ENCODE assay signal across 11 mouse cellular contexts in the genomic region with DNA sequence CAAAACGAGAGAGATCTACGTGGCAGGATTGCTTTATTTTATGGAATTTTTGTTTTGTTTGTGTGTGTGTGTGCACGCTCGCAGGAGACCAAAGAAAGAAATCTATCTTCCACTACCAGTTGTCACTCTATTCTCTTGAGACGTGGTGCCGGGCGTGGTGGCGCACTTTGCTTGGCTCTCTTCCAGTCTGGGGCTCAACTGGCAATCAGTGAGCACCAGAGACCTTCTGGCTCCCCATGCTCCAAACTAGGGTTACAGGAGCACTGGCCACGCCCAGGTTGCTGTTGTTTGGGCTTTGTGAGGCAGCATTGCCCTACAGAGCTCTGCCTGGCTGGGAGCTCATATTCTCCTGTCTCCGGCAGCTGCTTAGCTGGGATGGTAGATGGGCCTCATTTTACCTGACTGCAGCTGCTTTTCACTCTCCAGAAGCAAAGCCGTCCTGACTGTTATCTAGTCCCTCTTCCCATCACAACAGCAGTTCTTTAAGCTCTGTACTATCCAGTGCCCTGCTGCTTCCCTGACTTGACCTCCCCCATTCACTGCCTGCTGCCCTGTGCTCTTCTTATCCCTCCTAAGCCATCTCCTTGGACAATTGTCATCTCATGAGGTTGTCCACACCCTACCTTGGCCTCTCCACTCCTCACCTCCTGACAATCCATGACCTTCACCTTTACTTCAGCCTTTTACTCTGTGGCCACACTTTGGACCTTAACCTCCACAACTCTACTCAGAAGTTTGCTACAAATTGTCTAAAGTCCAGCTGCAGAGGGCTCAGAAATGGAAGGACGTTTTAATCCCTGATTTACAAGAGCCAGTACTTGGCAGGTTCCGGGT. TPM values are rescaled to one million over a fixed set of nuclear protein-coding genes. Genes with fewer than 3 reads are reported as not detected.
DNase-seq lines count a peak whose midpoint lies in the region; ATAC-seq and TF ChIP-seq lines count a peak whose summit lies in the region.
"Had no signal": no experiment of that assay in that cellular context is flagged by ENCODE, and none has a peak within 500 bp of the region (broad histone marks: within the 10 kb centered on the region; RNA-seq: fewer than 3 reads in every experiment).

No protein-coding gene starts in this region.

- H3K9ac ChIP-seq in kidney, embryonic 14.5 days (ENCODE audit: low read depth, low read length): no peak overlapping the region
- H3K9ac ChIP-seq in intestine, postnatal 0 days (ENCODE audit: low read depth, low read length): no peak overlapping the region
- H3K9ac ChIP-seq in hindbrain, embryonic 16.5 days (ENCODE audit: low read depth, low read length): no peak overlapping the region
- H3K9ac ChIP-seq: hindbrain, embryonic 14.5 days; midbrain, embryonic 13.5 days had no signal

- H3K4me3 ChIP-seq in kidney, embryonic 14.5 days (ENCODE audit: low read length): no peak overlapping the region
- no peak overlapping the region for H3K4me3 ChIP-seq in intestine, postnatal 0 days (ENCODE audit: low read depth, low read length)
- H3K4me3 ChIP-seq in hindbrain, embryonic 16.5 days (ENCODE audit: low read length): no peak overlapping the region
- H3K4me3 ChIP-seq: midbrain, embryonic 13.5 days had no signal

- no peaks in the 10 kb centered on the region for H3K27me3 ChIP-seq in kidney, embryonic 14.5 days (ENCODE audit: control insufficient read depth, insufficient read depth, low read length)
- no peaks in the 10 kb centered on the region for H3K27me3 ChIP-seq in intestine, postnatal 0 days (replicated peaks; ENCODE audit: control insufficient read depth, insufficient read depth, low read length)
- H3K27me3 ChIP-seq in hindbrain, embryonic 16.5 days (replicated peaks; ENCODE audit: control insufficient read depth, insufficient read depth, low read length): no peaks in the 10 kb centered on the region
- H3K27me3 ChIP-seq: midbrain, embryonic 13.5 days; Patski had no signal

- no peaks in the 10 kb centered on the region for H3K36me3 ChIP-seq in kidney, embryonic 14.5 days (ENCODE audit: control insufficient read depth, insufficient read depth, low read length)
- H3K36me3 ChIP-seq in intestine, postnatal 0 days (ENCODE audit: control insufficient read depth, insufficient read depth): no peaks in the 10 kb centered on the region
- H3K36me3 ChIP-seq in hindbrain, embryonic 16.5 days (ENCODE audit: control insufficient read depth, insufficient read depth, low read length): no peaks in the 10 kb centered on the region
- H3K36me3 ChIP-seq: midbrain, embryonic 13.5 days had no signal

- H3K27ac ChIP-seq in kidney, embryonic 14.5 days (ENCODE audit: low read depth, low read length): no peak overlapping the region
- peak overlapping the region; percentile 54 for H3K27ac ChIP-seq in intestine, postnatal 0 days (ENCODE audit: low read depth, low read length)
- no peak overlapping the region for H3K27ac ChIP-seq in hindbrain, embryonic 16.5 days (ENCODE audit: low read depth, low read length)
- H3K27ac ChIP-seq: hindbrain, embryonic 14.5 days; midbrain, embryonic 13.5 days had no signal

- ATAC-seq in kidney, embryonic 14.5 days (ENCODE audit: low FRiP score, low TSS enrichment): no peak
- peak; percentile 59 for ATAC-seq in intestine, postnatal 0 days
- ATAC-seq in hindbrain, embryonic 16.5 days: no peak
- ATAC-seq: midbrain, embryonic 13.5 days; Patski had no signal

- H3K4me2 ChIP-seq in kidney, embryonic 14.5 days (replicated peaks; ENCODE audit: low read depth, low read length): no peak overlapping the region
- peak overlapping the region; percentile 30; the same call in 1 of the 2 replicates for H3K4me2 ChIP-seq in intestine, postnatal 0 days (replicated peaks; ENCODE audit: low read depth)
- H3K4me2 ChIP-seq in hindbrain, embryonic 16.5 days (ENCODE audit: low read length): no peak overlapping the region
- H3K4me2 ChIP-seq: hindbrain, embryonic 14.5 days; midbrain, embryonic 13.5 days had no signal

- H3K9me3 ChIP-seq in kidney, embryonic 14.5 days (ENCODE audit: control insufficient read depth, low read length): no peaks in the 10 kb centered on the region
- no peaks in the 10 kb centered on the region for H3K9me3 ChIP-seq in intestine, postnatal 0 days (ENCODE audit: control insufficient read depth)
- no peaks in the 10 kb centered on the region for H3K9me3 ChIP-seq in hindbrain, embryonic 16.5 days (ENCODE audit: control insufficient read depth, low read length)
- H3K9me3 ChIP-seq: midbrain, embryonic 13.5 days had no signal

- 63% methylated on average over 13 of the region's 13 CpGs for WGBS in kidney, embryonic 14.5 days
- 40% methylated on average over 13 of the region's 13 CpGs for WGBS in intestine, postnatal 0 days
- WGBS in hindbrain, embryonic 16.5 days: 52% methylated on average over 13 of the region's 13 CpGs

- no peaks in the 10 kb centered on the region for H3K4me1 ChIP-seq in kidney, embryonic 14.5 days (ENCODE audit: control insufficient read depth, insufficient read depth, low read length)
- H3K4me1 ChIP-seq in intestine, postnatal 0 days (replicated peaks; ENCODE audit: control insufficient read depth, insufficient read depth, low read length): 0 out of 2 replicates have a peak, but pooled peaks cover 4% of the 10 kb centered on the region
- H3K4me1 ChIP-seq in hindbrain, embryonic 16.5 days (ENCODE audit: control insufficient read depth, insufficient read depth, low read depth, low read length): no peaks in the 10 kb centered on the region
- H3K4me1 ChIP-seq: midbrain, embryonic 13.5 days had no signal

- DNase-seq in kidney, postnatal 10 days: peak; percentile 24
- peak; percentile 36 to 49 for DNase-seq in adrenal gland, postnatal 36 days
- DNase-seq in spleen, postnatal 36 days (ENCODE audit: low spot score in 2 of 2): peak; percentile 49 to 71
- DNase-seq in heart, adult 11 months: no peak
- no peak for DNase-seq in embryo, embryonic 10.5 days (ENCODE audit: low spot score)

- TF ChIP-seq CTCF in intestine, postnatal 0 days (IDR thresholded peaks at IDR 0.05; ENCODE audit: low read depth): no peak

RNA-seq across cellular contexts. Expression of a gene that starts 16.8 kb away (rescaled TPM):
- 76.9 and 99.8 TPM in 2 replicates for polyA plus RNA-seq in kidney, embryonic 14.5 days (2014; fragmentation: Nextera tagmentation; extraction: Ambion mirVana)
- total RNA-seq in adrenal gland, postnatal 36 days (2021): 10 to 100 TPM; 36.5 to 37.1 TPM
- 45.7 and 47.9 TPM in 2 replicates for polyA plus RNA-seq in intestine, postnatal 0 days (2015; fragmentation: Nextera tagmentation; extraction: Ambion mirVana)
- polyA plus RNA-seq in hindbrain, embryonic 16.5 days (2015; fragmentation: Nextera tagmentation; extraction: Ambion mirVana): 33.3 and 36.6 TPM in 2 replicates

RNA-seq across cellular contexts. Expression of a gene that starts 42.2 kb away (rescaled TPM):
- polyA plus RNA-seq in kidney, embryonic 14.5 days (2014; fragmentation: Nextera tagmentation; extraction: Ambion mirVana): 43.8 and 63.6 TPM in 2 replicates
- 10 to 100 TPM; 47.1 to 51.2 TPM for total RNA-seq in adrenal gland, postnatal 36 days (2021)
- polyA plus RNA-seq in intestine, postnatal 0 days (2015; fragmentation: Nextera tagmentation; extraction: Ambion mirVana): 20.3 and 25.4 TPM in 2 replicates
- polyA plus RNA-seq in hindbrain, embryonic 16.5 days (2015; fragmentation: Nextera tagmentation; extraction: Ambion mirVana): 33.6 and 37.9 TPM in 2 replicates

Comparison
In these comparisons a context has a peak if more than half of its experiments do, and no peak if none do; other contexts are left out.
1. DNase-seq: peak in kidney, postnatal 10 days (single experiment), adrenal gland, postnatal 36 days (2 of 2) and spleen, postnatal 36 days (2 of 2); none in heart, adult 11 months (single experiment) and embryo, embryonic 10.5 days (single experiment).